Mouse (Mus musculus) liver, embryonic 12.5 days (tissue): ENCODE data around the gene Gabarapl1. TPM values are rescaled to one million over a fixed set of nuclear protein-coding genes. Genes with fewer than 3 reads are reported as not detected.

Experiments
- ATAC-seq: fragments of 200-750 bp; cut with Nextera tagmentation; 2 replicates; pipeline ENCODE4 v1.8.0; 2017; ENCODE audit warnings: moderate number of reproducible peaks, mild to moderate bottlenecking, moderate library complexity
- H3K27ac ChIP-seq: fragments of 300-500 bp; sonication (generic); 2 replicates; pipeline ENCODE4 v1.5.1; 2016; ENCODE audit warnings: mild to moderate bottlenecking
- H3K27me3 ChIP-seq: fragments of 300-500 bp; sonication (generic); replicated peaks from 2 replicates; pipeline ENCODE4 v1.6.1; 2016; ENCODE audit warnings: mild to moderate bottlenecking, moderate library complexity
- H3K36me3 ChIP-seq: fragments of 300-500 bp; sonication (generic); 2 replicates; pipeline ENCODE4 v1.6.1; 2016; ENCODE audit warnings: mild to moderate bottlenecking, moderate library complexity
- H3K4me1 ChIP-seq: fragments of 300-500 bp; sonication (generic); 2 replicates; pipeline ENCODE4 v1.6.1; 2016
- H3K4me2 ChIP-seq: fragments of 300-500 bp; sonication (generic); 2 replicates; pipeline ENCODE4 v1.6.1; 2016; ENCODE audit warnings: mild to moderate bottlenecking, moderate library complexity
- H3K4me3 ChIP-seq: fragments of 300-500 bp; sonication (generic); 2 replicates; pipeline ENCODE4 v1.5.1; 2016; ENCODE audit warnings: mild to moderate bottlenecking, moderate library complexity
- H3K9ac ChIP-seq: fragments of 300-500 bp; sonication (generic); 2 replicates; pipeline ENCODE4 v1.6.1; 2016; ENCODE audit warnings: mild to moderate bottlenecking, moderate library complexity
- H3K9me3 ChIP-seq: fragments of 300-500 bp; sonication (generic); replicated peaks from 2 replicates; pipeline ENCODE4 v1.6.1; 2016; ENCODE audit warnings: mild to moderate bottlenecking, moderate library complexity
- WGBS: fragments of 180-500 bp; shearing (Covaris S2); methylation state at CpG from one replicate; pipeline ENCODE4 v1.1.7; 2016; ENCODE audit not compliant: insufficient replicate concordance; 5-methylcytosine and 5-hydroxymethylcytosine counted together
- polyA plus RNA-seq: library from polyadenylated mRNA; unstranded; fragments of >200 nt; fragmentation: Nextera tagmentation; extraction: Ambion mirVana; gene quantifications from 2 replicates; pipeline ENCODE4 v1.2.1, GENCODE M21; 2016

Gene Gabarapl1
- polyA plus RNA-seq, 1 experiment from 2014 or later: 38.0 TPM

- Histone ChIP-seq H3K27ac (no peak overlapping the region), H3K36me3 (no peaks in the 10 kb centered on the region), H3K4me2 (no peak overlapping the region), H3K4me3 (no peak overlapping the region), H3K27me3 (no peaks in the 10 kb centered on the region), H3K9me3 (no peaks in the 10 kb centered on the region), H3K4me1 (no peaks in the 10 kb centered on the region), H3K9ac (no peak overlapping the region)
- WGBS: 66% methylated on average over 3 of the region's 3 CpGs
- ATAC-seq: no peak
These were observed 17.9 kb upstream of the Gabarapl1 start for GRCm38 (mm10) chr6:129515068-129515467.

- Histone ChIP-seq H3K27ac (no peak overlapping the region), H3K4me3 (no peak overlapping the region), H3K4me2 (no peak overlapping the region), H3K9me3 (no peaks in the 10 kb centered on the region), H3K36me3 (no peaks in the 10 kb centered on the region), H3K27me3 (no peaks in the 10 kb centered on the region), H3K9ac (no peak overlapping the region), H3K4me1 (no peaks in the 10 kb centered on the region)
- WGBS: 61% methylated on average over 10 of the region's 10 CpGs
- ATAC-seq: no peak
These were observed 16.6 kb upstream of the Gabarapl1 start for GRCm38 (mm10) chr6:129516388-129516787.

GRCm38 (mm10) chr6:129517752-129518408, 15.1 kb upstream of the Gabarapl1 start:
- peak; percentile 68; the same call in 1 of the 2 replicates for ATAC-seq
- no peaks in the 10 kb centered on the region for H3K4me1 ChIP-seq
- WGBS: 40% methylated on average over 2 of the region's 2 CpGs
- H3K27me3 ChIP-seq: no peaks in the 10 kb centered on the region
- H3K4me3 ChIP-seq: no peak overlapping the region
- no peak overlapping the region for H3K9ac ChIP-seq
- no peak overlapping the region for H3K27ac ChIP-seq
- no peaks in the 10 kb centered on the region for H3K9me3 ChIP-seq
- no peak overlapping the region for H3K4me2 ChIP-seq
- no peaks in the 10 kb centered on the region for H3K36me3 ChIP-seq

GRCm38 (mm10) chr6:129526069-129526468, 6.9 kb upstream of the Gabarapl1 start:
- H3K4me3 ChIP-seq: no peak overlapping the region
- no peaks in the 10 kb centered on the region for H3K36me3 ChIP-seq
- no peak for ATAC-seq
- H3K27ac ChIP-seq: no peak overlapping the region
- no peaks in the 10 kb centered on the region for H3K4me1 ChIP-seq
- H3K9me3 ChIP-seq: no peaks in the 10 kb centered on the region
- H3K27me3 ChIP-seq: no peaks in the 10 kb centered on the region
- H3K4me2 ChIP-seq: no peak overlapping the region
- H3K9ac ChIP-seq: no peak overlapping the region

- no peak overlapping the region for H3K9ac ChIP-seq
- H3K4me1 ChIP-seq: peaks cover 4% of the 10 kb centered on the region; the same call in 1 of the 2 replicates
- H3K4me2 ChIP-seq: no peak overlapping the region
- H3K9me3 ChIP-seq: no peaks in the 10 kb centered on the region
- H3K27me3 ChIP-seq: no peaks in the 10 kb centered on the region
- no peaks in the 10 kb centered on the region for H3K36me3 ChIP-seq
- no peak for ATAC-seq
- H3K27ac ChIP-seq: no peak overlapping the region
- WGBS: 57% methylated on average over 2 of the region's 2 CpGs
- no peak overlapping the region for H3K4me3 ChIP-seq
These were observed 5.5 kb upstream of the Gabarapl1 start for GRCm38 (mm10) chr6:129527416-129527815.

- H3K4me2 ChIP-seq: no peak overlapping the region
- no peak overlapping the region for H3K27ac ChIP-seq
- H3K36me3 ChIP-seq: no peaks in the 10 kb centered on the region
- H3K9me3 ChIP-seq: no peaks in the 10 kb centered on the region
- no peak overlapping the region for H3K9ac ChIP-seq
- no peak for ATAC-seq
- WGBS: 59% methylated on average over 1 of the region's 1 CpGs
- peaks cover 12% of the 10 kb centered on the region for H3K4me1 ChIP-seq
- H3K27me3 ChIP-seq: no peaks in the 10 kb centered on the region
- no peak overlapping the region for H3K4me3 ChIP-seq
These were observed 3.4 kb upstream of the Gabarapl1 start for GRCm38 (mm10) chr6:129529605-129530004.

- Histone ChIP-seq H3K4me3 (no peak overlapping the region), H3K36me3 (no peaks in the 10 kb centered on the region), H3K9ac (no peak overlapping the region), H3K27ac (no peak overlapping the region), H3K9me3 (no peaks in the 10 kb centered on the region), H3K4me1 (peaks cover 18% of the 10 kb centered on the region), H3K4me2 (no peak overlapping the region), H3K27me3 (no peaks in the 10 kb centered on the region)
- no peak for ATAC-seq
These were observed 2.7 kb upstream of the Gabarapl1 start for GRCm38 (mm10) chr6:129530261-129530660.

- H3K4me1 ChIP-seq: peaks cover 25% of the 10 kb centered on the region
- H3K27me3 ChIP-seq: no peaks in the 10 kb centered on the region
- H3K4me2 ChIP-seq: peak overlapping the region; percentile 76
- H3K9me3 ChIP-seq: no peaks in the 10 kb centered on the region
- ATAC-seq: peak; percentile 44
- 43% methylated on average over 7 of the region's 7 CpGs for WGBS
- peak overlapping the region; percentile 88 for H3K9ac ChIP-seq
- peak overlapping the region; percentile 84 for H3K27ac ChIP-seq
- peaks cover 8% of the 10 kb centered on the region for H3K36me3 ChIP-seq
- peak overlapping the region; percentile 80 for H3K4me3 ChIP-seq
These were observed 411 bp upstream of the Gabarapl1 start for GRCm38 (mm10) chr6:129532556-129532941.

GRCm38 (mm10) chr6:129534057-129534456, 1.1 kb downstream of the Gabarapl1 start:
- H3K36me3 ChIP-seq: peaks cover 23% of the 10 kb centered on the region
- peaks cover 25% of the 10 kb centered on the region for H3K4me1 ChIP-seq
- H3K27me3 ChIP-seq: no peaks in the 10 kb centered on the region
- peak overlapping the region; percentile 88 for H3K9ac ChIP-seq
- H3K27ac ChIP-seq: peak overlapping the region; percentile 84
- ATAC-seq: no peak
- H3K4me2 ChIP-seq: peak overlapping the region; percentile 76
- H3K9me3 ChIP-seq: no peaks in the 10 kb centered on the region
- WGBS: 5% methylated on average over 9 of the region's 9 CpGs
- peak overlapping the region; percentile 80 for H3K4me3 ChIP-seq

- 71% methylated on average over 4 of the region's 4 CpGs for WGBS
- Histone ChIP-seq H3K9ac (peak overlapping the region; percentile 88), H3K27ac (no peak overlapping the region)
These were observed 1.7 kb downstream of the Gabarapl1 start for GRCm38 (mm10) chr6:129534627-129535190.

GRCm38 (mm10) chr6:129535723-129536122, 2.8 kb downstream of the Gabarapl1 start:
- H3K9ac ChIP-seq: no peak overlapping the region

More at GRCm38 (mm10) chr6:129534627-129535190, 1.7 kb downstream of the Gabarapl1 start:
- Histone ChIP-seq H3K4me1 (peaks cover 25% of the 10 kb centered on the region), H3K27me3 (no peaks in the 10 kb centered on the region), H3K4me3 (peak overlapping the region; percentile 80), H3K9me3 (no peaks in the 10 kb centered on the region), H3K36me3 (peaks cover 30% of the 10 kb centered on the region), H3K4me2 (peak overlapping the region; percentile 76)
- no peak for ATAC-seq

GRCm38 (mm10) chr6:129538555-129538954, 5.6 kb downstream of the Gabarapl1 start:
- no peak for ATAC-seq
- Histone ChIP-seq H3K27ac (no peak overlapping the region), H3K4me1 (peaks cover 18% of the 10 kb centered on the region), H3K4me2 (no peak overlapping the region), H3K4me3 (no peak overlapping the region), H3K9ac (no peak overlapping the region), H3K9me3 (no peaks in the 10 kb centered on the region), H3K36me3 (peaks cover 64% of the 10 kb centered on the region), H3K27me3 (no peaks in the 10 kb centered on the region)
- WGBS: 75% methylated on average over 6 of the region's 6 CpGs

More at GRCm38 (mm10) chr6:129535723-129536122, 2.8 kb downstream of the Gabarapl1 start:
- 0 out of 2 replicates have a peak overlapping the region, but pooled peaks have one; percentile 80 for H3K4me3 ChIP-seq
- H3K9me3 ChIP-seq: no peaks in the 10 kb centered on the region
- H3K36me3 ChIP-seq: peaks cover 40% of the 10 kb centered on the region
- WGBS: 36% methylated on average over 4 of the region's 4 CpGs
- ATAC-seq: no peak
- H3K27ac ChIP-seq: no peak overlapping the region
- peak overlapping the region; percentile 76; the same call in 1 of the 2 replicates for H3K4me2 ChIP-seq
- peaks cover 25% of the 10 kb centered on the region for H3K4me1 ChIP-seq
- no peaks in the 10 kb centered on the region for H3K27me3 ChIP-seq
